Mouse (Mus musculus) testis, adult 2 months (tissue): Measurements from ENCODE around the gene Slco3a1. TPM values are rescaled to one million over a fixed set of nuclear protein-coding genes. Genes with fewer than 3 reads are reported as not detected.

Source experiments
- H3K27ac ChIP-seq: fragments of 200-500 bp; 2 replicates; pipeline ENCODE4 v1.5.1; 2012; ENCODE audit warnings: low read depth, low read length; ENCODE audit not compliant: control insufficient read depth, insufficient read depth
- H3K27me3 ChIP-seq: fragments of 200-500 bp; 2 replicates; pipeline ENCODE4 v1.6.1; 2012; ENCODE audit warnings: mild to moderate bottlenecking, low read length, moderate library complexity; ENCODE audit not compliant: control insufficient read depth, insufficient read depth
- H3K36me3 ChIP-seq: fragments of 200-500 bp; 2 replicates; pipeline ENCODE4 v1.6.1; 2012; ENCODE audit warnings: mild to moderate bottlenecking, low read length; ENCODE audit not compliant: control insufficient read depth, insufficient read depth
- H3K4me1 ChIP-seq: fragments of 200-500 bp; 2 replicates; pipeline ENCODE4 v1.6.1; 2012; ENCODE audit warnings: low read length; ENCODE audit not compliant: control insufficient read depth, insufficient read depth
- H3K4me3 ChIP-seq: fragments of 200-500 bp; 2 replicates; pipeline ENCODE4 v1.5.1; 2012; ENCODE audit warnings: low read depth, mild to moderate bottlenecking, low read length, moderate library complexity, mixed read lengths; ENCODE audit not compliant: control insufficient read depth
- CTCF ChIP-seq: fragments of 200-500 bp; IDR thresholded peaks from 2 replicates; pipeline ENCODE4 v1.5.1; 2012; ENCODE audit warnings: low read depth, mild to moderate bottlenecking, inconsistent platforms, low read length, moderate library complexity; ENCODE audit not compliant: control insufficient read depth, insufficient read depth, insufficient replicate concordance
- POLR2A ChIP-seq: fragments of 200-500 bp; IDR thresholded peaks from 2 replicates; pipeline ENCODE4 v1.6.1; 2012; ENCODE audit warnings: low read depth, mild to moderate bottlenecking, inconsistent platforms, low read length, moderate library complexity; ENCODE audit not compliant: control insufficient read depth
- polyA plus RNA-seq: library from polyadenylated mRNA; depleted of rRNA; stranded (reverse); fragments of >200 nt; gene quantifications from 2 replicates; pipeline ENCODE4 v1.2.3, GENCODE M21; 2012

The Slco3a1 gene
- polyA plus RNA-seq, 1 experiment = 67.7 TPM

DNA sequence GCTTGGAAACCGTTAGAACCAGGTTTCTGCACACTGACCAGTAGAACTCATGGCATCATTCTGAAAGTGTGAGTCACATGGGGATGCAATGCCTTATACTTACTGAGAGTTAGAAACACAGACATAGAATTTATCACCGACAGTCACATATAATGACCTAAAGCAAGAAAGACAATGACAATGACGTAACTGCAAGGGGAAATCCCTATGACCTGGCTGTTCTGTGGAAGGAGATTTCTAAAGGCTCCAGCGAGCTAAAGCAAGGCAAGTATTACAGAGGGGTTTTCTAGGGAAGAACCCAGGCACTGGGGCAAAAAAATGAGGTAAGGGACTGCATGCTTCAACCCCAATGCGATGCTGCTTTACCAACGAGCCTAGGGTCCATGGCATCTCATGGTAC lies 26.9 kb downstream of the Slco3a1 start:
- no peaks in the 10 kb centered on the region for H3K36me3 ChIP-seq
- TF ChIP-seq CTCF = no peak
- TF ChIP-seq POLR2A = no peak
- peaks cover 6% of the 10 kb centered on the region for H3K4me1 ChIP-seq
- no peak overlapping the region for H3K27ac ChIP-seq
- H3K27me3 ChIP-seq = no peaks in the 10 kb centered on the region
- H3K4me3 ChIP-seq = no peak overlapping the region

DNA sequence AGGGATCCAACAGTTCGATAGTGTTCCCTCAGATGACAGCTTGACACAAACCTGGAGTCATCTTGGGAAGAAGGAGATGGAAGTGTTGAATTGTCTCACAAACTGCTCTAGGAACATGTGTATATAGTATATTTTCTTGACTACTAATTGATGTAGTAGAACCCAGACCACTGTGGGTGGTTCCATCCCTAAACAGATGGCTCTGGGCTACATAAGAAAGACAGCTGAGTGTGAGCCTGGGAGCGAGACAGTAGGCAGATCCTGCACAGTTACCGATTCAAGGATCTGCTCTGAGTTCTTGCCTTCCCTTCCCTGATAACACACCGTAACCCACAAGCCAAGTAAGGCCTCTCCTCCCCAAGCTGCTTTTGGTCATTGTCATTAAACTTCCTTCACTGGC lies 28.6 kb downstream of the Slco3a1 start:
- Histone ChIP-seq H3K4me3 (no peak overlapping the region), H3K27ac (no peak overlapping the region), H3K27me3 (no peaks in the 10 kb centered on the region), H3K36me3 (no peaks in the 10 kb centered on the region), H3K4me1 (peaks cover 6% of the 10 kb centered on the region)
- no peak for TF ChIP-seq POLR2A

DNA sequence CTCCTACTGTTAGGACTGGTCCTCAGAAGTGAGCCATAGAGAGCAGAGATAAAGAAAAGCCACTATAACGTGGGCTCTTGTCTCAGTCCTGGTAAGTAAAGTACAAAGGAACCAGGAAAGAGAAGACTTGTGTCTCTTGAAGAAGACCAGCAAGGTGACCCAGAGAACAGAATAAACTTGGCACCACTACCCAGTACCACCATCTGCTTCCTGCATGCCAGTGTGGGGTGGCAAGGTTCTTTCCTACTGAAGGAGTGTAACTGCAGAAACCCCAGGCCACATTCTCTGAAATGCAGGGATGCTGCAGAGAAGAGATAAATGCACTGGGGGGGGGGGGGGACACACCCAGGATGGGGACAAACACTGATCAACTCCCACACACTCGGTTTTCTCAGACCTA lies 29.0 kb downstream of the Slco3a1 start:
- no peak overlapping the region for H3K27ac ChIP-seq
- H3K27me3 ChIP-seq = no peaks in the 10 kb centered on the region
- peaks cover 6% of the 10 kb centered on the region for H3K4me1 ChIP-seq
- H3K36me3 ChIP-seq = no peaks in the 10 kb centered on the region
- TF ChIP-seq POLR2A (no peak), CTCF (no peak)
- H3K4me3 ChIP-seq = no peak overlapping the region

DNA sequence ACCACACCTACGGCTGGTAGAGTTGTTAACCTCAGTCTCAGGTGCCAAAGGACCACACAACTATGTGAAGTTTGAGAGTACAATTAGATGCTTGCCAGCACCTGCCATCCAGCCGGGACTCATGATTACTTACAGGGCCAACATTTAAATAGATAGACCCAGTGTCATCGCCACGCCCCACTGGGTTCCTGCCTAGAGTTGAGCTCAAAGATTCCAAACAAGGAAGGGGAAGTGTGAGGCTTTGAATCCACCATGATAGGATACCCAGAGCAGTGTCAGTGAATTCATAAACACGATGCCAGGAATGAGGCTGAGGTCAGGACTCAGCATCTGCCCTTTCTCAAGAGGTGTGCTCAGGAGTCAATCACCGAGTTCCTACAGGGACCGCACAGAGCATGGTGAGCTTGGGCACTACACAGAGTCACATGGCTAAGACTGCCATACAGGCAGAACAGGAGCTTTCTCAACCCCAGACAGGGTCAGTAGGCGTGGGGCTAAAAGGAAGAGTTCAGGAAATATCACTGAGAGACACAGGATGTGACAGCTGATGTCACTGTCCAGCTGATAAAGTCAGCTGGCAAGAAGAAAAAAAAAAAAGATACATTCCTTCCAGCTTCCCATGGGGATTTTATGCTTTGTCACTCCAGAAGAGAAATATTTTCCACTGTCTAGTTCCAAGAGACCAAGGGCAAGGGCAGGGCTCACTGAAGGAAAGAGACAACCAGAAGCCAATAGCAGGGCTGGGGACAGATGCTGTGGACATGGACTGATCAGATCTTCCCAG lies 30.2 kb downstream of the Slco3a1 start:
- Histone ChIP-seq H3K27ac (no peak overlapping the region), H3K4me1 (peaks cover 6% of the 10 kb centered on the region), H3K4me3 (no peak overlapping the region), H3K27me3 (no peaks in the 10 kb centered on the region), H3K36me3 (no peaks in the 10 kb centered on the region)
- TF ChIP-seq POLR2A (no peak), CTCF (no peak)

DNA sequence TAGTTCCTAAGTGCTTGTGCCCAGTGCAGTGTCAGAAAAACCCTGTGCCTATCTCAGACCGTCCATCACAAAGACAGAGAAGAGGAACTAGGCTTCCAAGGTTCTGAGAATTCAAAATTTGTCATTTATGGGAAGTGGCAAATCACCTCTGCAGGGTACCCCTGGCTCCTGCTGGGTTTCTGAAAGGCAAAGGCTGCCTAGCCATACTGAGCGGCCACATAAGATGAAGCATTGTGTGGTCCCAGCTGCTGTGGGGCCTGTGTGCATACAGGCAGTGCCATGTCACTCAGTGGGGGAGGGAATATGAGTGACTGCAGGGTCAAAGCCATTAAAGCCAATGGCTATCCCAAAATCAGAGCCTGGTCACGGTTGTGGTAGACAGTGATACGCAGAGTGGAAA lies 31.5 kb downstream of the Slco3a1 start:
- no peak overlapping the region for H3K4me3 ChIP-seq
- H3K27me3 ChIP-seq = no peaks in the 10 kb centered on the region
- TF ChIP-seq CTCF (no peak), POLR2A (no peak)
- H3K4me1 ChIP-seq = peaks cover 6% of the 10 kb centered on the region
- no peak overlapping the region for H3K27ac ChIP-seq
- H3K36me3 ChIP-seq = no peaks in the 10 kb centered on the region

DNA sequence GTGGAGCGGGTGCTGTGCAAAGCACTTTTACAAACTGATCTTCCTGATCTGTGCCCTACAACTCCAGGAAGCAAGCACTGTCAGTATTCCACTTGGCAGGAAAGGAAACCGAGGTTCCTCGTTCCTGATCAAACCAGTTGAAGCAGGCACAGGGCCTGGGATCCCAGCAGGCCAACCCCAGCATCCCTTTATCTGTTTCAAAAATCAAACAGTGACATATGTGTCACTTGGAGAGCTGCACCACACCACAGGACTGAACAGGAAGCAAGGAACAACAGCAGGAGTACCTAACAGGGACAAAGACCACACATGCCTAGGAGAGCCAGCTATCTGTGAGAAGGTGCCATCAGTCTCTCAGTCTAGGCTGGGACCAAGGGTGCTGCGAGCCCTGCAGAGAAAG lies 32.3 kb downstream of the Slco3a1 start:
- no peaks in the 10 kb centered on the region for H3K27me3 ChIP-seq
- peaks cover 6% of the 10 kb centered on the region for H3K4me1 ChIP-seq
- no peaks in the 10 kb centered on the region for H3K36me3 ChIP-seq
- no peak overlapping the region for H3K4me3 ChIP-seq
- no peak overlapping the region for H3K27ac ChIP-seq
- TF ChIP-seq POLR2A (no peak), CTCF (no peak)

DNA sequence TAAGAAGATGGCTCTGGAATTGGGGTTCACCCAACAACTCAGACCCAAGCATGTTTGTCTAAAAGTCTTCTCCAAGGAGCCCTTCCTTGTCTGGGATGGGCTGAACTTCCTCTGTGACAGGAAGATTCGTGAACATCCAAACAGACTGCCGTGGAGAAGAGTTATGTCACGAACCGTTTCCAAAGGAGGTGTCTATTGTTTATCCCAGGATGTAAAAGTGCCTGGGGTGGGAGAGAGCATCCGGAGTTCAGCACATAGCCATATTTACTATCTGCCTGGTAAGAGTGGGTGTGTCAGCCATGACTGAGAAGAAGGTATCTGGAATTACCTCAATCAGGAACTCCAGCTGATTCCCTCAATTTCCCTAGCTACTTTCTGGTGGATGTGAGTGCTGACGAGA lies 35.2 kb downstream of the Slco3a1 start:
- Histone ChIP-seq H3K4me1 (no peaks in the 10 kb centered on the region), H3K4me3 (no peak overlapping the region), H3K27me3 (no peaks in the 10 kb centered on the region), H3K27ac (no peak overlapping the region), H3K36me3 (no peaks in the 10 kb centered on the region)
- TF ChIP-seq CTCF (no peak), POLR2A (no peak)

DNA sequence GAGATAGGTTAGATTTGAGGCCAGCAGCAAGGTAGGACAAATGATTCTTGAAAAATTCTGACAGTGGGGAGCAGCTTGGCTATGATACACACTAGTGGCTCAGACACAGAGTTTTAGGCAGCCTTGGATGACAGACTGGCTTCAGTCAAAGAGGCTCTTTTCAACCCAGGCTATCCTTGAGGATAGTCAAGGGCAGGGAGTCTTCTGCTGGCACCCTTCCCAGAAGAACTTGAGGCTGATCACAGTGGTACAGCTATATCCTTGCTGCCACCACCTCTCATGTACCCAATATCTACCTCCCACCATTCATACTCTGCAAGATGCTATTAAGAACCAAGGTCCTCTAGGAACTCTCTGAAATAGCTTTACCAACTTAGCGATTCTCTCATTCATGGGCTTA lies 35.8 kb downstream of the Slco3a1 start:
- no peaks in the 10 kb centered on the region for H3K36me3 ChIP-seq
- no peak for TF ChIP-seq CTCF
- no peak for TF ChIP-seq POLR2A
- no peak overlapping the region for H3K4me3 ChIP-seq
- H3K27me3 ChIP-seq = no peaks in the 10 kb centered on the region
- no peak overlapping the region for H3K27ac ChIP-seq
- no peaks in the 10 kb centered on the region for H3K4me1 ChIP-seq
